Mouse (Mus musculus): Measurements from ENCODE around the gene Pced1a.

GRCm38 (mm10) chr2:130390993-130391625 is 33.4 kb downstream of the Pced1a start:
- TF ChIP-seq POLR2A (IDR thresholded peaks at IDR 0.05; ENCODE audit: borderline replicate concordance, insufficient read depth, low read length) (no peak), CTCF (IDR thresholded peaks at IDR 0.05; ENCODE audit: borderline replicate concordance, insufficient read depth, low read depth, low read length) (no peak)

All from cerebellum, adult 2 months (tissue).